Mouse (Mus musculus) cerebellum, adult 11 months (tissue): Measurements from ENCODE around the gene Gtf2h3.
"Not testable (repeated sequence)": the region's sequence is repeated elsewhere in the genome, so short reads cannot be mapped to it uniquely, and the experiment has no call there.

Source experiments
- DNase-seq: peaks from one replicate; pipeline ENCODE4 v3.0.0; 2022

The Gtf2h3 gene

DNA sequence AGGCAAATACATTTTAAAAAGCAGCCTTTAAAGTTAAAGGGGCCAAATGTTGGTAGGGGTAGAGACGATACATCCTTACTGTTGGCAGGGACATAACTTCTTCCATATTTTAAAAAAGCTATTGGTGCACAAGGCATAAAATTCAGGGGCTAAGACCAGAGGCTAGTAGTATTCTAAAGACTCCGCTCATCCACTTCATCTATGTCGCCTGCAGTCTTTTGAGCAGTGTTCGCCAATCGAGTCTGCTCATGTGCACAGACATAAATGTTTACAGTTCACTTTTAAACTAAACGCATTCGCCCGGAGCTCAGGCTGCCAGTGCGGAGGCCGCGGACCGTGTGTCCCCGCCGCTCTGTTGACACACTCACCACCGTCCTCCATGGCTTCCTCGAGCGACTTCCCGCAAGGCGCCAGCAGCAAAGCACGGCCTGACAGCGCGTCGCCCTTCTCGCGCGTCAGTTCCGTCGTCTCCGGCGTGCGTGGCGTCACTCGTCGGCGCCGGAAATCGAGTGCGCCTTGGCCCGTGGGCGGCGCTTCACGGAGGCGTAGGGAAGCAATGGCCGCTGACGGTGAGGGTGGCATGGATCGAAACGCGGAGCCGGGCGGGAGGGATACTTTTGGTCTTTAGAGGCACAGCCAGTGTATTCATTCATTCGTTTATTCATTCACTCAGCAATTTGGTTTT, at the start of gene Gtf2h3, which contains the start of gene Eif2b1:
Gtf2h3 (plus strand) TSS at position 508 of the 685 bp plus-strand sequence.
Eif2b1 (minus strand) TSS at position 499 of the 685 bp plus-strand sequence.
- peak; percentile 87 for DNase-seq

DNA sequence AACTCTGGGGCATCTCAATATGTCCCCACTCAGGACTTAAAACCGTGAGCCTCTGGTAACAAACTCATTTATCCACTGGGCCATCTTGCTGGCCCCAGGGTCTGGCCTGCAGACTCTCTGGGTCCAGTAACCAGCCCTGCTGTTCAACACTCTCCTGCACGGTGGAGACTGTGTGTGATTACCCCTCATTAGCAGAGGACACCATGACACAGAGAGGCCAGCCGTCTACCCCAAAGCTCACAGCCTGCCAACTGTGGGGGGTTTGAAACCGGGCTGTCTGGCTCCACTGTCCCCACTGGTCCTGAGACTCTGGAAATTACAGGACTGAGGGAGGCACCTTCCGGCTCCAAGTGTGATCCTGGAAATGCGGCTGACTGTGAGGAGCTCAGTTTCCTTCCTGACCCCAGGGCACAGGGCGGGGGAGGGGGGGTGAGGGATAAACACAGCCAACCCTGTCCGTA, 49.7 kb upstream of the Gtf2h3 start:
- no peak for DNase-seq

DNA sequence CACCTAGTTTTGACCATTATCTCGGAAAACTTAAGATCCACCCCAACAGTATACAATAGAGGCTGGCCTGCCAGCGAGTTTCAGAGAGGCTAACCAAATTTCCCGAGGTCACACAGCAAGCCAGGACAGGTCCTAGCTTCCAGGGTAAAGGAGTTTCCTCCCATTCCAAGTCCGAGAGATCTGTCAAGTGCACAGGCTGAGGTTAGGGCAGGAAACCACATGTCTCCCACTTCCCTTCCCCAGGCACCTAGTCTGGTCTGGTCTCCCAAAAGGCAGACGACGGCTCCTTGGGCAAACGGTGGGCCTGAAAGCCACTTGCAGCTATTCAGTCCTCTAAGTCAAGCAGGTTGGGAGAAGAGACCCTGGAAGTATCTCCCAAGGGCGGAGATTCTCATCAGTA, 49.2 kb upstream of the Gtf2h3 start:
- no peak for DNase-seq

DNA sequence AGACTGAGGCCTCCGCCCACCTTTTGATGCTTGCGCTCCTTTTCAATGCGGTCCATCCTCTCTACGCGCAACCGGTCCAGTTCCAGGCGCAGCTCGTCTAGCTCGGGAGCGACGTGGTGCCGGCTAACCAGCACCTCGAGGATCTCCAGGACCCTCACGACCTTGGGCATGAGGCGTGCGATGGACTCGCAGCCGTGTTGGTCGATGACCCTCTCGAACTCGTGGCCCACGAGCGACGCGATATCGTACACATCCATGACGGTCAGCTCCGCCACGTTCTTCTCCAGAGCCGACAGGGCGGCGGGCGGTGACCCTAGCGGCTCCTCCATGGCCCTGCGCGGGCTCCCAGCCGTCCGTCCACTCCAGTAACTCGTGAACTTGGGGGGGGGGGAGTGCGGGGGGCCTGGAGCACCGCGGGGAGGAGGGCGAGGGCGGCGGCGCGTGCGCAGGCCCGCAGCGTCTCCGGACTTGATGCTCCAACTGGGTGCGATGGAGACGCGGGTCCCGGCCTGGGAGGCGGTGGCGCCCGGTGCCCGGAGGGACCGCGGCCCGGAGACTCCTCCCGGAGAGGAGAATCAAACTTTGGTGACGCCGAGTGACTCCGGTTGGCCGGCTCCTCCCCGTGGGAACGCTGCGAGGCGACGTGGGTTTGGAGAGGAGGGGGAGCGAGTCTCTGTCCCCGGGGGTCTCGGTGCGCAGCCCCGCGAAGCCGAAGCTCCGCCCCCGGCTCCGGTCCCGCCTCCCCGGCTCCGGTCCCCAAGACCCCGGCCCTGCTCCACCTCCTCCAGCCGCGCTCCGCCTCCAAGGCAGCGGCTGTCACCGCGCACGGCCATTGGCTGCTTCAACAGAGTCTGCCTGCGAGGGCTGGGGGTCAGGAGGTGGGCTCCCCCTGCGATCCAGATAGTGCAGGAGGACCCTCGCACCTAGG, 48.0 kb upstream of the Gtf2h3 start, which contains the start of gene Rilpl1:
Rilpl1 (minus strand) TSS at position 737 of the 928 bp plus-strand sequence.
- DNase-seq, result peak; percentile 67

DNA sequence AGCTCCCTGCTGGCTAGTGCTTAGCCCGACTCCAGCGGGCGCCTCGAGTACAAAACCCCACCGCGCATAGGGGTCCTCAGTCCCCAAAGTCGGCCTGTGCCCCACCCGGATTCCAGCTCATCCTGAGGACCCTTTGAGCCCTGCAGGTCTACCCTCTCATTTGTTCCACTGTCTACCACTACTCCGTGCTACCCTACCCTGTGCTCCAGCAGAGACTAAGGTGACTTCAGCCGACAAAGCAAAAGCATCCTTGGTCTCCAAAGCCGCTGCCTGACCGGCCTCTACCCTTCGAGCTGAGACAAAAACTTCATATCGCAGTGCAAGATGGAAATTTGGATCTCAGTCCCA, 47.4 kb upstream of the Gtf2h3 start:
- DNase-seq, result no peak

DNA sequence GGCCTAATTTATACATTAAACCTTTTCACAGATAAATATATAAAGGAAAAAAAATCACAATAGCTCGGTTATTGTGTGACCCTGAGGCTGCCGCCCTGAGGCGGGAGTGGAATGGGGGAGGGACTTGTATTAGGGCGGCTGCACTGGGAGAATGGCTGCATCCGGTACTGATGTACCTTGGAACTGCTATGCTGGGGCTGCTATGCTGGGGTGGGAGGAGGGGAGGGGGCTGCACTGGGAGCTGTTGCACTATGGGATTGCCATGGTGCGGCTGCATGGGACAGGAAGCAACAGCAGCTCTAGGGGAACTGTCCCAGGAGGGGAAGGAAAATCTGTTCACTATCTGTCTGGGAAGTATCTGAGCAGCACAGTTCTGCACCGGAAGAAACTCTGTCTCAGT, 46.5 kb upstream of the Gtf2h3 start:
- DNase-seq, result no peak

DNA sequence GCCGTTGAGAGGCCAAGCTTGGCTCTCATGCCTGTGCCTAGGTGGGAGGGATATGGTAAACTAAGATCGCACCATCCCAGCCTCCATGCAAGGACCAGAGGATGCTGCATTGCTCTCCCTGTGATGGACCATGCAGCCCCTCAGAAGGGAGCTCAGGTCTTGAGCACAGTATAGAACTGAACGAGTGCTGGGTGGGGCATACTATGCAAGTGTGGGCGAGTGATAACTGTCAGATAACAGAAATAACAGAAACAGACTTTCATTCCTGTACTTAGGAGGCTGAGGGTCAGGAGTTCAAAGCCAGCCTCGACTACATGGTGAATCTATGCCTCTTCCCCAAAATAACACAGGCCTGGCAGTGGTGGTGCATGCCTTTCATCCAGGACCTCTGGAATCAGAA, 43.9 kb upstream of the Gtf2h3 start:
- no peak for DNase-seq

DNA sequence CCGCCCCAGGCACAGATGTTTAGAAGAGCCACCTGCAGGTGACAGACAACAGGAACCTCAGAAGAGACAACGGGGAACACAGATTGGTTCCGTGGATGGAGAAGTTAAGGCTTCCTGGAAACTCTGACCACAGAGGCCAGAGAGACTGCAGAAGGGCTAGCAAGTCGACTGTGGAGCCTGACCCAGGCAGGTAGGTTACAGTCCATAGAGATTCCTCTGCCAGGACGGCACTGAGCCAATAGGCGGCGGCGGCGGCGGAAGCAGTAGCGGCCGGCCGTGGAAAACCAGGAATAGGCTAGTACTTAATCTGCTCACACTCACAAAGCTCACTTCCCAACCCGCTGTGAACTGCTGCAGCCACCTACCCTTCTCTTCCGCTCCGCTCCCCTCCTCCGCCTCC, 42.2 kb upstream of the Gtf2h3 start:
- DNase-seq, result no peak

DNA sequence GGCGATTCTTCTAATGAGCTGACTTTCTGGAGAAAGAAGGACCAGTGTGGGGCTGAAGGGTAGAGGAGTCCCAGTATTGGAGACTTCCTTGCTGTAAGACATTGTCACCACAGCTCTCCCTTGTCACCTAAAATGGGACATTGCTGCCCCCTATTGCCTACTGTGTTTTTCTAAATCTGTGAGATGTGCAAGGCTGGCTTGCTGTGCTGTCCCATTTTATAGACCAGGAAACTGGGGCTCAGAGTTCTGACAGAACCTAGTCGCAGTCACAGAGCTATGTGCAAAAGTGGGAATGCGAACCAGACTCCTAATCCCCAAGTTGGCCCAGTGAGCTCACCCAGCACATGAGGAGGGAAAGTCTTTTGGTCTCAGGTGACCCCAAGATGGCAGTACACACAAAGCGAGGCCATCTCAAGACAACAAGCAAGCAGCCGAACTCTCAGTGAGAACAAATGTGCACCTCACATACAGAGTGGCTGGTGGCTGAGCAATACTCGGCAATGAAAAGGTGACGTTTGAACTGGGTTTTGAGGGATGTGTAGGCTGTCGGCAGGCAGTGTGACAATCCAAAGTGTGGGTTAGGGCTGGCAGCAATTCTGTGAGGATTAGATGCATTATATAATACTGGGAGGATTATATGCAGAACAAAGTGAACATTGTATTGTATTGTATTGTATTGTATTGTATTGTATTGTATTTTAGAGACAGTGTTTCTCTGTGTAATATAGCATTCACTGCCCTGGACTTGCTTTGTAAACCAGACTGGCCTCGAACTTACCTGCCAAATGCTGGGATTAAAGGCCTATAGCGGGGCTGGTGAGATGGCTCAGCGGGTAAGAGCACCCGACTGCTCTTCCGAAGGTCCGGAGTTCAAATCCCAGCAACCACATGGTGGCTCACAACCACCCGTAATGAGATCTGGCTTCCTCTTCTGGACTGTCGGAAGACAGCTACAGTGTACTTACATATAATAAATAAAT, 39.8 kb upstream of the Gtf2h3 start:
- DNase-seq, result peak; percentile 41

DNA sequence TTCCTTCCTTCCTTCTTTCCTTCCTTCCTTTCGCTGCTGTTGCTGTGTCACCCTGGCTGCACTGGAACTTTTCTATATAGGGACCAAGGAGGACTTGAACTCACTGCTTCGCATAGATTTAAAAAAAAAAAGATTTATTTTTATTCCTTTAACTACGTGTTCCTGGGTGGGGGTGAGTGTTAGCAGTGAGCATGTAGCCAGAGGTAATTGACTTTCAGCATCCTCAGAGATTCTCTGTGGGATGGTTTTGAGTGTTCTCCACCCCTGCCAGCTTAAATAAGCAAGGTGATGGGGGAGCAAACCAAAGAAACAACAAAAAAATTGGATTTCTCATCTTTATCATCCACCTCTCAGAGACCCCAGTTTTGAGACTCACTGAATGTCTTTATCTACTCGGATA, 39.0 kb upstream of the Gtf2h3 start:
- no peak for DNase-seq

DNA sequence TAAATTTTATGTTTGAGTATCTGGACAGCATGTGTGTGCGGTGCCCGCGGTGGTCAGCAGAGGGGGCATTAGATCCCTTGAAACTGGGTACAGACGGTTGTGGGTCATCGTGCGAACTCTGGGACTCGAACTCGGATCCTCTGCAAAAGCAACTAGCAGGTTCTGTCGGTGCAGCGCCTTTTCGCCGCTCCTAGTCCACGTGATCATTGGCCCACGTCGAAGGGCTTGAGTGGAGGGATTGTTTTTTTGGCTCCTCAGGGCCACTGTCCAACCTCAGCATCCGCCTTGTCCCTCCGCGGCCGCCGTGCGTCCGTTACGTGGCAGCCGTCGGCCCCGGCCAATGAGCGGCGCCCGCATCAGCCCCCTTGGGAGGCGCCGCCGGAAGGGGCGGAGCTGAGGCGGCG, 38.6 kb upstream of the Gtf2h3 start, which contains the start of gene Tmed2:
Tmed2 (plus strand) TSS at position 313 of the 404 bp plus-strand sequence.
- peak; percentile 97 for DNase-seq

DNA sequence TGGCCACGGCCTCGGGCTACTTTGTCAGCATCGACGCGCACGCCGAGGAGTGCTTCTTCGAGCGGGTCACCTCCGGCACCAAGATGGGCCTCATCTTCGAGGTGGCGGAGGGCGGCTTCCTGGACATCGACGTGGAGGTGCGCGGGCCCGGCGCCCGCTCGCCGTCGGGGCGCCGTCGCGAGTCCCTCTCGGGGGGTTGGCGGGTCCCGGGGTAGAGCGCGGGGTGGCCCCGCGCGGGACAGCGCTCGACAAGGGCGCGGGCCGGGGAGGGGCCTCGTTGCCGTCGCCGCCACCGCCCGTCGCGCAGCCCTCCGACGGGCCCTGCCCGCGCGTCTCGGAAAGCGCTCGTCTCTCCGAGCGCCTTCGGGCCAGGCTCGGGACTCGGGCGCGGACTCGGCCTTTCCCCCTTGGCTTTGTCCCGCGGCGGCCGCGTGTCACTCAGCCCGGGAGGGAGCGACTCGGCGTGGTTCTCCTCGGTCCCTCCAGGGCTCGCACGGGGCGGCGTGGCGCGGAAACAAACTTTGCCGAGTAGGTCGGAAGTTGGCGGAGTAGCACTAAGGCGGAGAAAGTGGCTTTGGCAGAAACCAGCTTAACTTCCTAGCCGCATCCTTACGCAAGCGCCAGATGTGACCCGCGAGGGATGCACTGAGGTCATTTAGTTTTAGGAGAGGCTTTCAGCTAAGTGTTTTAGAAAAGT, 37.9 kb upstream of the Gtf2h3 start:
- peak; percentile 50 for DNase-seq

DNA sequence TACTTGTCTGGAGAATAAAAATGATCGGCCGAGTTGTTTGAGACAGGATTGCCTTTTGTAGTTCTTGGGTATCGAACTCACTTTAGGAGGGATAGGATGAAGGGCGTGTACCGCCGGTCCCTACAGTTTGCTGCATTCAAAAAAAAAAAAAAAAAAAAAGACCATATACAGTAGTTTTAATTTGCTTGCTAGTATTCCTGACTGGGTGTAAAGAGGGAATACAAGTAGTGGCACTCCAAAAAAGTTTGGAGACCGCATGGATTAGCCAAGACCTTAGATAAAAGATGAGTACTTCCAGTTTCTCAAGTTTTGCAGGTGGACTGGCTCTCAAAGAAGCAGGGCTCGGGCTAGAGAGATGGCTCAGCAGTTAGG, 37.4 kb upstream of the Gtf2h3 start:
- no peak for DNase-seq

DNA sequence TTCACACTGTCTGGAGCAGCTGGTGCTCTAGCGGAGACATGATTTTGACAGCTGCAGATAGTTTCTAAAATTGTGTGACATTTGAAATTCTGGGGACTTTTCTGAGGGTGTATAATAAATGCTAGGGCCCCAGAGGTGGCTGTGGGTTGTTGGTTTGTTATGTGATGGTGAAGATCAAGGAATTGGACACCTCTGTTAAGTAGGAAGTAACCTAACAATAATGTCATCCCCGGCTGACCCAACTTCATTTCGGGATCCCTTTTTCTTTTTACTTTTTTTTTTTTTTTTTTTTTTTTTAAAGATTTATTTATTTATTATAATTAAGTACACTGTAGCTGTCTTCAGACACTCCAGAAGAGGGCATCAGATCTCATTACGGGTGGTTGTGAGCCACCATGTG, 28.2 kb upstream of the Gtf2h3 start:
- DNase-seq, result not testable (repeated sequence)

DNA sequence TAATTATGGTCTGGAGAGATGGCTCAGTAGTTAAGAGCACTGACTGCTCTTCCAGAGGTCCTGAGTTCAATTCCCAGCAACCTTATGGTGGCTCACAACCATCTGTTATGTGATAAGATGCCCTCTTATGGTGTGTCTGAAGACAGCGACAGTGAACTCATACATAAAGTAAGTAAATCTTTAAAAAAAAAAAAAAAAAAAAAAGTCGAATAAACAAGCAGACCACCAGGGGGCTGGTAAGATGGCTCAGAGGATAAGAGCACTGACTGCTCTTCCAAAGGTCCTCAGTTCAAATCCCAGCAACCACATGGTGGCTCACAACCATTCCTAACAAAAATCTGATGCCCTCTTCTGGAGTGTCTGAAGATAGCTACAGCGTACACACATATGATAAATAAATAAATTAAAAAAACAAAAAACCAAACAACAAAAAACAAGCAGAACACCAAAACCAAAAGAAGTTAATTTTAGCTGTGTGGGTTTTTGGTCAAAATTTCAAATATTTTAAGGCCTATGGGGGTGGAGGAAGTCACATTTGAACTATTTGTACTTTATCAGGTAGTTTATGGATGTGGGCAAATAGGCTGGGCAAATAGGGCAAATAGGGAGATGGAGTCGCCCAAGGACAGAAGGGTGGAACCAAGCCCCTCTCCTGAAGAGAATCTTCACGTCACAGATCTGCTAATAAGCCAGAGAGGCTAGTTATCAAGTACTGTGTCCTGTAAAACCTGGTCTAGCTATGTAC, 27.4 kb upstream of the Gtf2h3 start:
- not testable (repeated sequence) for DNase-seq

DNA sequence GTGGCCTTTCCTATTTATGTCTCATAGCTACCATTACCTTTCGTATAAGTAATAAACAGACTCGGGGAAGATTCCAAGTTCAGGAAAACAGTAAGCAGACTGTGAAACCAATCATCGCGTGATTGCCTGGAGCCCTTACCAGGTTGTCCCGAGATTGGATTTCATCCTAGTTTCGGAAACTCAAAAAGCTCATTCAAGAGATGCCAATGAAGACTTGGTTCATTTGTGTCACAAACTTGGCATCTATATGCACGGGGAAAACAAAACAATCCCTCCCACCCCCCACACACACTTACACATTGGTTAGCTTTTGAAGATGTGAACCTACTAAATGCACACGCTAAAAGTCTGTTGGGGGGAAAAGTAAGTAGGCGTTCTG, 26.9 kb upstream of the Gtf2h3 start:
- no peak for DNase-seq

DNA sequence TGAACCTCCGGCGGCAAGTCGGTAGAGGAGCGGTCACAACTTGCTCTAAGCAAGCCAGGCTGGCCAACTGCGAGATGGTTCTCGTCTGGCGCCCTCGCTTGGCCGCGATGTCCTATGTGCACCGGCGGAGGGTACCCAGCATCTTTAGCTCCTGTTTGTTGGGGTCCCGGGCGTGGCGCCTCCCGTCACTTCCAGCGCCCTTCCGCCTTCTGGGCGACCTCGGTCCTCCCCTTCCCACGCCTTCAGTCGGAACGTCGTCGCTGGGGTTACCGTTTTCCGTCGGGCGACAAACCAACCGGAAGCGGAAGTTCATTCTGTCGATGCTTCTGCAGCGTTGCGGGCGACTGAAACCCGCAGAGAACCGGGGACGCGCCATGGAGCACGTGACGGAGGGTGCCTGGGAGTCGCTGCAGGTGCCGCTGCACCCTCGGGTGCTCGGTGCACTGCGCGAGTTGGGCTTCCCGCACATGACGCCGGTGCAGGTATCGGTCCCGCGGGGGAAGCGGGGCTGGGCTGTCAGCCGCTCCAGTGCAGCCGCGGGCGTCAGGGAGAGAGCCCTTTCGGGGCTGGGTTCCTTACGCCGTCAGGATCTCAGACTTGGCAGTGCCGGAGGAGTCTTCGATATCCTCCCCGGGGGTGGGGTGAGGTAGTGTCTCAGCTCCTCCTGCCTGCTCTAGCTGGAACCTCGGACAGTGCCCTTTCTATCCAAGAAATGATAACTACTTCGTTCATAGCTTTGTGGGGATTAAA, 26.2 kb upstream of the Gtf2h3 start, which contains the start of gene Ddx55:
Ddx55 (plus strand) TSS at position 307 of the 750 bp plus-strand sequence.
- DNase-seq, result peak; percentile 87

DNA sequence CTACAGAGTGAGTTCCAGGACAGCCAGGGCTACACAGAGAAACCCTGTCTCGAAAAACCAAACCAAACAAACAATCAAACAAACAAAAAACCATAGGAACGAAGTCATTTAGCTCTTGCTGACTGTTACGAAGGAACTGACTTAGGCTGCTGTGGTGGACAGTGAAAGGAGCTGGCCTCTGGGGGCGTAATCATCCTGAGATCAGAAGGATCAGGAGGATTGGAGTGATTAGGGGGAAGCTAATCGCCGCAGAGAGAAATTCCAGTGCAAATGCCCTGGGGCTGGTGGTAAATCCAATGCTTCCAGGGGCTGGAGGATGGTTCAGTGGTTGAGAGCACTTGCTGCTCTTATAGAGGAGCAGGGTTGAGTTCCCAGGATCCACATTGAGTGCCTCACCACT, 25.3 kb upstream of the Gtf2h3 start:
- DNase-seq, result no peak

DNA sequence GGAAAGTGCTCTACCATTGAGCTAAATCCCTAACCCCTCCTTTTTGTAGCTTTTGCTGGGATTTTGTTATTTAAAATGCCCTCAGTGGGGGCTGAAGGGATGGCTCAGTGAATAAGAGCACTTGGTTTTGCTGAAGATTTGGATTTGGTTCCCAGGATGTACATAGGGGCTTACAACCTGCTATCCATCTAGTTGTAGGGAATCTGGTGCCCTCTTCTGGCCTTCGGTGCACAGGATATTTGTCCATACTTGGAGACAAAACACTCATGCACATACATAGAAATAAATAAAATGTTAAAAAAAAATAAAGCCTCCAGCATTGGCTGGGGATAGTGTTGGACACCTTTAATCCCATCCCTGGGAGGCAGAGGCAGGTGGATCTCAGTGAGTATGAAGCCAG, 23.8 kb upstream of the Gtf2h3 start:
- no peak for DNase-seq

DNA sequence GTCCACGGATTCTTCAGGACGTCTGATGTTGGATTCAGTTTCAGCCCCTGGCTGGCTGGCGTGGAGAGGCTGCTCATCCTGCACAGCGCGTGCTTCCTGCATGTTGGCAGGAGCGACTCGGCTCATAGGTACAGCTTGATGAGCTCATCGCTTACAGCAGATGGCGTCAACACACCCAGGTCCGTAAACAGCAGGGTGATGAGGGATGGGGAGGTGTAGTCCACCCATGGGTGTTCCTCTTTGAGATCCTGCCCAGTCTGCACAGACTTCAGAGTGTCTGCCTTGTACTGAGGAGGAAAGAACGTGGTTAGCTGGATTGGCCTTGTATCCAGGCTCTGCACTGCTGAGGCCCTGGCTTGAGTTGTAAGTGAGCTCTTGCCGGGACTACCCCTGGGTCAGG, 7.9 kb upstream of the Gtf2h3 start:
- DNase-seq, result peak; percentile 61
